Mouse (Mus musculus): Measurements from ENCODE around the gene Mme. TPM values are rescaled to one million over a fixed set of nuclear protein-coding genes. Genes with fewer than 3 reads are reported as not detected.

Gene Mme
- polyA plus RNA-seq, 1 experiment from 2014 or later, result 11.4 TPM

Other genes starting within 250 kb of the Mme start
- gene Gm34302, start 242.3 kb downstream of the Mme start, polyA plus RNA-seq (2016; fragmentation: Nextera tagmentation; extraction: Ambion mirVana), result 0.90 and 1.1 TPM in 2 replicates

Measured in heart, embryonic 10.5 days (tissue).